Mouse (Mus musculus): ENCODE results near the gene Mybph.

Gene Mybph

GRCm38 (mm10) chr1:134188989-134189729 lies 4.1 kb upstream of the Mybph start:
- DNase-seq = peak; percentile 56

- DNase-seq = no peak
Observed at GRCm38 (mm10) chr1:134191192-134191591, 2.1 kb upstream of the Mybph start.

- DNase-seq = no peak
Observed at GRCm38 (mm10) chr1:134192024-134192423, 1.2 kb upstream of the Mybph start.

GRCm38 (mm10) chr1:134193674-134194197 lies 488 bp downstream of the Mybph start:
- DNase-seq = no peak

GRCm38 (mm10) chr1:134194298-134195022 lies 1.2 kb downstream of the Mybph start:
- DNase-seq = no peak

GRCm38 (mm10) chr1:134195117-134195516 lies 1.9 kb downstream of the Mybph start:
- DNase-seq = no peak

- DNase-seq = no peak
Observed at GRCm38 (mm10) chr1:134195571-134195970, 2.3 kb downstream of the Mybph start.

- no peak for DNase-seq
Observed at GRCm38 (mm10) chr1:134195979-134196378, 2.7 kb downstream of the Mybph start.

- DNase-seq = peak; percentile 74
Observed at GRCm38 (mm10) chr1:134196386-134196785, 3.1 kb downstream of the Mybph start.

- no peak for DNase-seq
Observed at GRCm38 (mm10) chr1:134197325-134197982, 4.2 kb downstream of the Mybph start.

- DNase-seq = no peak
Observed at GRCm38 (mm10) chr1:134198197-134198995, 5.1 kb downstream of the Mybph start.

- DNase-seq = no peak
Observed at GRCm38 (mm10) chr1:134200481-134200880, 7.2 kb downstream of the Mybph start.

- no peak for DNase-seq
Observed at GRCm38 (mm10) chr1:134200998-134201686, 7.9 kb downstream of the Mybph start.

- DNase-seq = peak; percentile 68
Observed at GRCm38 (mm10) chr1:134201751-134202420, 8.6 kb downstream of the Mybph start.

- no peak for DNase-seq
Observed at GRCm38 (mm10) chr1:134204230-134204629, 11.0 kb downstream of the Mybph start.

- DNase-seq = no peak
Observed at GRCm38 (mm10) chr1:134205296-134206018, 12.2 kb downstream of the Mybph start.

GRCm38 (mm10) chr1:134206085-134206484 lies 12.8 kb downstream of the Mybph start:
- no peak for DNase-seq

GRCm38 (mm10) chr1:134210179-134210755 lies 17.0 kb downstream of the Mybph start:
- no peak for DNase-seq

- DNase-seq = no peak
Observed at GRCm38 (mm10) chr1:134211043-134211442, 17.8 kb downstream of the Mybph start.

GRCm38 (mm10) chr1:134211631-134212030 lies 18.4 kb downstream of the Mybph start:
- DNase-seq = no peak
